Mouse (Mus musculus): ENCODE results near the gene Zmynd12.

DNA sequence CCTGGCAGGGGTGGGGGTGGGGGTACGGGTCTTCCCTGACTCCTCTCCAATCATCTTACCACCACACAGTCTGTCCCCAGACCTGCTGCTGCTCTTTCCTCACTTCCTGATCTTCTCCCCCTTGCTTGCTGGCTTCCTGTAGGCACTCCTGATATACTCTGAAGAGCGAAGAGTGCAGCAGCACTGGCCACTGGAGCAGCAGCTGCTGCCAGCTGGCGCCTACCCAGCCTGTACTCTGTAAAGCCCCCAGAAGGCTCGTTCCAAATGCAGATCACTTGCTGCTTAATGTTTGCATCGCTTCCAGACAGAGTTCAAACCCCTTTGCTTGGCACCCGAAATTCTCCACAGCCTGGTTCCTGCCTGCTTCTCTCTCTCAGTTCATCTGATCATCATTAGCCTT, 9.8 kb upstream of the Zmynd12 start:
- TF ChIP-seq CTCF (IDR thresholded peaks at IDR 0.05; ENCODE audit: insufficient read depth, low read length): no peak
- no peak for TF ChIP-seq POLR2A (IDR thresholded peaks at IDR 0.05; ENCODE audit: borderline replicate concordance, extremely low read depth, low read depth, low read length)

All from lung, adult 2 months (tissue).